Mouse (Mus musculus) embryonic facial prominence, embryonic 14.5 days (tissue): ENCODE measurements around the gene Scaf11. TPM values are rescaled to one million over a fixed set of nuclear protein-coding genes. Genes with fewer than 3 reads are reported as not detected.

Experiments used
- ATAC-seq: fragments of 200-750 bp; cut with Nextera tagmentation; 2 replicates; pipeline ENCODE4 v1.8.0; 2017; ENCODE audit warnings: low read depth, moderate number of reproducible peaks, moderate TSS enrichment
- DNase-seq: peaks from one replicate; pipeline ENCODE4 v3.0.0-alpha.2; 2015; ENCODE audit warnings: low spot score
- H3K27ac ChIP-seq: fragments of 300-500 bp; sonication (generic); replicated peaks from 2 replicates; pipeline ENCODE4 v1.5.1; 2014; ENCODE audit warnings: low read depth, mild to moderate bottlenecking, low read length, moderate library complexity
- H3K27me3 ChIP-seq: fragments of 300-500 bp; sonication (generic); replicated peaks from 2 replicates; pipeline ENCODE4 v1.6.1; 2014; ENCODE audit warnings: low read length; ENCODE audit not compliant: control insufficient read depth, insufficient read depth
- H3K36me3 ChIP-seq: fragments of 300-500 bp; sonication (generic); 2 replicates; pipeline ENCODE4 v1.6.1; 2014; ENCODE audit warnings: low read length, mixed read lengths; ENCODE audit not compliant: control insufficient read depth, insufficient read depth
- H3K4me1 ChIP-seq: fragments of 300-500 bp; sonication (generic); 2 replicates; pipeline ENCODE4 v1.6.1; 2014; ENCODE audit warnings: antibody characterized with exemption, low read length; ENCODE audit not compliant: control insufficient read depth, insufficient read depth
- H3K4me2 ChIP-seq: fragments of 300-500 bp; sonication (generic); 2 replicates; pipeline ENCODE4 v1.6.1; 2014; ENCODE audit warnings: low read depth, mild to moderate bottlenecking, low read length, moderate library complexity, mixed read lengths
- H3K4me3 ChIP-seq: fragments of 300-500 bp; sonication (generic); 2 replicates; pipeline ENCODE4 v1.5.1; 2014; ENCODE audit warnings: low read depth, mild to moderate bottlenecking, low read length
- H3K9ac ChIP-seq: fragments of 300-500 bp; sonication (generic); 2 replicates; pipeline ENCODE4 v1.6.1; 2014; ENCODE audit warnings: low read depth, mild to moderate bottlenecking, low read length, moderate library complexity, mixed read lengths
- H3K9me3 ChIP-seq: fragments of 300-500 bp; sonication (generic); 2 replicates; pipeline ENCODE4 v1.6.1; 2016; ENCODE audit warnings: low read length; ENCODE audit not compliant: control insufficient read depth
- WGBS: fragments of 180-500 bp; shearing (Covaris S2); extraction: QIAGEN DNeasy Blood & Tissue Kit; methylation state at CpG from one replicate; pipeline ENCODE4 v1.1.7; 2014; 5-methylcytosine and 5-hydroxymethylcytosine counted together
- microRNA-seq: library from miRNA; unstranded; fragments of <30 nt; microRNA quantifications from one replicate; pipeline ENCODE4, GENCODE M21; 2016; ENCODE audit warnings: borderline number of aligned reads
- polyA plus RNA-seq: library from polyadenylated mRNA; unstranded; fragments of >200 nt; fragmentation: Nextera tagmentation; extraction: Ambion mirVana; gene quantifications from 2 replicates; pipeline ENCODE4 v1.2.1, GENCODE M21; 2014

Gene Scaf11
- polyA plus RNA-seq, 1 experiment from 2014 or later: 80.3 TPM

DNA sequence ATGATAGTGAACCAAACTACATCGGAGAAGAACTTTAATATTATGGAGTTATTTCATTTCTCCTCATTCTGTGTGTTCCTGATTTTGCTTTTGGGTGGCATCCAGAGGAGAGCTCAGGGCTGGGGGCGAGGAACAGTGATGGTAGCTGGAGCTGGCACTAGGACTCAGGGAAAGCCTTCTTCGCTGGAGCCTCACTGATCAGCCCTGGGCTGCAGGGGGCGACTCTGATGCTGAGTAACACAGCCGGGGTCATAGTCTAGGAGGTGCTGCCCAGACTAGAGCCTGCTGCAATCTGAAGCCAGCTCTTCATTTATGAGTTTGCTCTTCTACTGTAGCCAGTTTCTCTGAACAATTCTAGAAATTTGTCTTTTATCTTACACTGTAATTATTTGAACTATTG is 87.5 kb downstream of the Scaf11 start:
- ATAC-seq (no peak), DNase-seq (no peak)
- Histone ChIP-seq H3K4me3 (no peak overlapping the region), H3K9ac (no peak overlapping the region), H3K27ac (no peak overlapping the region), H3K36me3 (peaks cover 77% of the 10 kb centered on the region), H3K27me3 (no peaks in the 10 kb centered on the region), H3K4me1 (peaks cover 8% of the 10 kb centered on the region; the same call in 1 of the 2 replicates), H3K4me2 (no peak overlapping the region), H3K9me3 (no peaks in the 10 kb centered on the region)
- WGBS: 83% methylated on average over 5 of the region's 5 CpGs

DNA sequence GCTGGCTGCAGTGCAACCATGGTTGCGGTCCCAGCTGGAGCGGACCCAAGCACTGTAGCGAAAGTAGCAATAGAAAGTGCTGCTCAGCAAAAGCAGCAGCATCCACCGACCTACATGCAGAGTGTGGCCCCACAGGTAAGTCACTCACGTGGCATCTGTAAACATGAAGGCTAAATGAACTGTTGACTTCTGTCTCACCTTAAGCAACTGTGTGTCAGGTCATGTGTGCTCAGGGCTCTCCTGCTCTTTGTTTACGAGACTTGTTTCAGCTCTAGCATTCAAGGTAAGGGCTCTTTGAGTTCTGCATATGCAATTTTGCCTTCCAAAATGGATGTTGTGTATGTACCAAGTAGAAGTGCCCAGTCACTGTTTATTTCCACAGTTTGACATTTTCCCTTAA is 88.0 kb downstream of the Scaf11 start:
- WGBS: 93% methylated on average over 6 of the region's 6 CpGs
- Histone ChIP-seq H3K27ac (no peak overlapping the region), H3K4me1 (peaks cover 8% of the 10 kb centered on the region; the same call in 1 of the 2 replicates), H3K9me3 (no peaks in the 10 kb centered on the region), H3K4me2 (no peak overlapping the region), H3K9ac (no peak overlapping the region), H3K4me3 (no peak overlapping the region), H3K36me3 (peaks cover 76% of the 10 kb centered on the region), H3K27me3 (no peaks in the 10 kb centered on the region)
- ATAC-seq (no peak), DNase-seq (no peak)

DNA sequence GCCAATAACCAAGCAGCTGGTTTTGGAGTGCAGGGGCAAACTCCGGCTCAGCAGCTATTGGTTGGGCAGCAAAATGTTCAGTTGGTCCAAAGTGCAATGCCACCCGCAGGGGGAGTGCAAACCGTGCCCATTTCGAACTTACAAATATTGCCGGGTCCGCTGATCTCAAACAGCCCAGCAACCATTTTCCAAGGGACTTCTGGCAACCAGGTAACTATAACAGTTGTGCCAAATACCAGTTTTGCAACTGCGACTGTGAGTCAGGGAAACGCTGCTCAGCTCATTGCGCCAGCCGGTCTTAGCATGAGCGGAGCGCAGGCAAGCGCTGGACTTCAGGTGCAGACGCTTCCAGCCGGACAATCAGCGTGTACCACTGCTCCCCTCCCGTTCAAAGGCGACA is 89.3 kb downstream of the Scaf11 start:
- ATAC-seq (no peak), DNase-seq (no peak)
- Histone ChIP-seq H3K36me3 (peaks cover 73% of the 10 kb centered on the region), H3K4me3 (no peak overlapping the region), H3K9me3 (no peaks in the 10 kb centered on the region), H3K9ac (no peak overlapping the region), H3K4me2 (no peak overlapping the region), H3K4me1 (no peaks in the 10 kb centered on the region), H3K27me3 (no peaks in the 10 kb centered on the region), H3K27ac (no peak overlapping the region)
- WGBS: 95% methylated on average over 18 of the region's 18 CpGs

DNA sequence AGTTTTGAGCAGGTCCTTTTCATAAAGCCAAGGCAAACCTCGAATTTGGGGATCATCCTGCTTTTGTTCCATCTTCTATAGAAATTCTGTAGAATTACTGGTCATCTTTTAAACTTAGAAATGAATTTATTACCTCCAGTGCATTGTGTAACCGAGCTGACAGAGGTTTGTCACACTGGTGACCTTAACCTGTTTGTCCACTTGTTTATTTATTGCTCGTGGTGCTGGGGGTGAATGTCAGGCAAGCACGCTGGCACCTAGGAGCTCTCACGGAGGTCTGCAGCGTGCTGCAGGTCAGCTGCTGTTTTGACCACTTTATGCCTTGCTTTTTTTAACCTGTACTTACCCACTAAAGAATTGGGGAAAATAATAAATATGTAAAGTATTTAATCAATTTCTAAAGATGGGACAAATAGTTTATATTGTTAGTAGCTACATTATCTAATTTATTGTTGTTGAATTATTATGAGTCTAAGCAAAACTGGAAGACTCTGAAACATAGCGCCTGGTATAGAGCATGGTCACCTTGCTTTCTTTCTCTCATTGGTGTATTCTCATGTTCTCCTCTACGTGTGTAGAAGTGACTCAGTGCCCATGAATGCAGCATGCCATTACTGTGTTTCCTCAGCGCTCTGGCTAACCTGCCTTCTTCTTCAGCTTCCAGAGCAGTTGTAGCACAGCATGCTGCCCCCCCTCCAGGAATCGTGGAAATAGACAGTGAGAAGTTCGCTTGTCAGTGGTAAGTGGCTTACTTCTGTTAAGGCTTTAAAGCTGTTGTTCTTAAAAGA is 94.3 kb downstream of the Scaf11 start:
- WGBS: 91% methylated on average over 11 of the region's 11 CpGs
- DNase-seq (no peak), ATAC-seq (no peak)
- Histone ChIP-seq H3K27ac (no peak overlapping the region), H3K4me3 (no peak overlapping the region), H3K4me2 (no peak overlapping the region), H3K36me3 (peaks cover 88% of the 10 kb centered on the region), H3K27me3 (no peaks in the 10 kb centered on the region), H3K4me1 (no peaks in the 10 kb centered on the region), H3K9ac (no peak overlapping the region), H3K9me3 (no peaks in the 10 kb centered on the region)

DNA sequence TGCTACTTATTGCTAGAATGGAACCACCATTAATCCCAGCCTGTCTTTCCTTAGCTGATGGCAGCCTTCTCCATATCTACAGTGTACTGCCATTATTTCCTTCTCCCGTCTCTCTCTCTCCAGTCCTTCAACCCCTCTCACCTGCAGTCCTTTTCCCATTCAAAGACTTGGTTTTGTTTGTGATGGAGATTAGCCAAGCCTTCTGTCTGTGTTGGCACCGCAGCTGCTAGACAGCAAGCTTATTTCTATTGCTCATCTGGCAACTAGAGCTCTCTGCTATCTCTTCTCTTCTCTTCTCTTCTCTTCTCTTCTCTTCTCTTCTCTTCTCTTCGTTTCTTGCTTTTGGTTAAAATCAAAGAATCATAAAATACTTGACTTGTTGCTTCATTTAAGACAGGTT is 95.3 kb downstream of the Scaf11 start:
- H3K27me3 ChIP-seq: no peaks in the 10 kb centered on the region
- no peak overlapping the region for H3K27ac ChIP-seq
- WGBS: 81% methylated on average over 3 of the region's 3 CpGs
- no peak for ATAC-seq
- H3K9ac ChIP-seq: no peak overlapping the region
- H3K4me2 ChIP-seq: no peak overlapping the region
- no peak overlapping the region for H3K4me3 ChIP-seq
- H3K4me1 ChIP-seq: no peaks in the 10 kb centered on the region
- H3K36me3 ChIP-seq: peaks cover 85% of the 10 kb centered on the region
- H3K9me3 ChIP-seq: no peaks in the 10 kb centered on the region
- DNase-seq: no peak

Small RNA genes within 50 kb of the gene (microRNA-seq; reads per million reads assigned to microRNA genes)
- not detected for gene Gm25397

Other genes starting within 250 kb of the Scaf11 start
- gene Arid2, start 173.3 kb downstream of the Scaf11 start, polyA plus RNA-seq: 25.2 and 25.6 TPM in 2 replicates
- 46.1 and 56.2 TPM in 2 replicates for gene Slc38a1, start 182.1 kb upstream of the Scaf11 start, polyA plus RNA-seq
- gene Slc38a2, start 238.9 kb upstream of the Scaf11 start, polyA plus RNA-seq: 141 and 147 TPM in 2 replicates